Mouse (Mus musculus) MEL (cell line): Measurements from ENCODE around the gene 2610528J11Rik.

Experiments used
- MAFK ChIP-seq: IDR thresholded peaks from 2 replicates; pipeline ENCODE4 v1.6.1; 2011; ENCODE audit warnings: low read depth, mild to moderate bottlenecking, low read length, improper control_type of control experiment, borderline replicate concordance
- POLR2A ChIP-seq, 2 experiments: IDR thresholded peaks; 2 replicates each; pipeline ENCODE4 v1.6.1; 2011 to 2012; ENCODE audit warnings: low read length in 2 of 2, mild to moderate bottlenecking in 2 of 2, control low read depth in 1 of 2, improper control_type of control experiment in 1 of 2, low read depth in 1 of 2, moderate library complexity in 1 of 2; ENCODE audit not compliant: control insufficient read depth in 1 of 2, insufficient read depth in 1 of 2, poor library complexity in 1 of 2

DNA sequence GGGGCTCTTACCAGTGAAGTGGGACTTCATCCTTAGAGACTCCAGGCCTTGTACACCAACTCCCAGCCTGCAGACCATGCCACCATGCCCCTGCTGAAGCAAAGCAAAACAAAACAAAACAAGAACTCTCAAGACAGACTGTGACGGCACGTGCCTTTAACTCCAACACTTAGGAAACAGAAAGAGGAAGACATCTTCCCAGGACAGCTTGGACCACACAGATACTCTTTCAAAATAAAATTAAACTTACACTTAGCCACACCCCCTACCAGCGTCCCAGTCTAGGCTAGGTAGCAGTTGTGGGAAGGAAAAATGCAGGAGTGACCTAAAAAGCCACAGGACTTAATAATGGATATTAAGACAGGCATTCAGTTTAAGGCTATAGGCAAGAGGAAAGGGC, 1.0 kb upstream of the 2610528J11Rik start:
- TF ChIP-seq POLR2A (IDR thresholded peaks at IDR 0.05; ENCODE audit: control insufficient read depth in 1 of 2, insufficient read depth in 1 of 2, low read depth in 1 of 2, low read length in 2 of 2, poor library complexity in 1 of 2) = no peak
- no peak for TF ChIP-seq MAFK
